Mouse (Mus musculus): ENCODE measurements around the gene Fam122b.

The Fam122b gene

DNA sequence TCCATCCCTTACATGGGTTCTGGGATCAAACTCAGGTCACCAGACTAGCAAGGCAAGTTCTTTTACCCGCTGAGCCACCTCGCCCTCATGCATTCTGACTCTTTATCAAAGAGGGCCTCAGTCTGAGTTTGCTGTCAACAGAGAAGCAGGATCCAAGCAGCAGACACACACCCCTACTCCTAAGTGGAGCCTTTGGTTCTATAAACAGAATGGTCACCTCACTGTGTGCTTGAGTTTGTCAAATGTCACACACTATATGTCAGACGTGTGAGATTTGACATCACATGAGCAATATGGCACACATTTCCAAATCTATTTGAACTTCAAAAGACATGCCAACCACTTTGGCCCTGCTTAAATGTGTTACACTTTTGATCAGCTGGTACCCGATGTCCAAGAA is 71.9 kb downstream of the Fam122b start:
- no peak for DNase-seq (ENCODE audit: low read depth)

DNA sequence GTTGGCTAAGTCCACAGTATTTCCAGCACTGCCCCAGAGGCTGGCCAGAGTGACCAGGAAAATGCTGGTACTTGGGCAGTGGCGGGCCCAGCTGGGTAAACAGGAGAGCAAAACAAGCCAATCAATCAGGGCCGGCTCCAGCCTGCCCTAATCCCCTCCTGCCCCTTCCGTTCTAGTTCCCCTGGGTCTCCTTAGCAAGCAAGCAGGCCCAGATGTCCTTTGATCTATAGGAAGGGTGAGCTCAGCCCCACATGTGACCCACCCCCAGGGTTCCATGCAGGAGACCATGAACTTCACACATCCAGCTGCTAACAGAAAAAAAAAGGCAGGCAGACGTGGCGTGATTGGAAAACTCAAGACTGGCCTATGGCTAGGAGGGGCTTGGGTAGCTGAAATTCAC is 73.2 kb downstream of the Fam122b start:
- no peak for DNase-seq (ENCODE audit: low read depth)
